Mouse (Mus musculus) kidney, adult 2 months (tissue): ENCODE data around the gene Asb17.

ENCODE experiments used
- CTCF ChIP-seq: fragments of 200-500 bp; conservative IDR thresholded peaks from 2 replicates; pipeline ENCODE4 v1.5.1; 2011; ENCODE audit warnings: low read depth, mild to moderate bottlenecking, control low read depth, low read length, moderate library complexity, mixed read lengths; ENCODE audit not compliant: insufficient read depth, insufficient read length
- POLR2A ChIP-seq: fragments of 200-500 bp; IDR thresholded peaks from one replicate; pipeline ENCODE4 v1.6.1; 2011; ENCODE audit warnings: low read depth, low read length, control low read depth

DNA sequence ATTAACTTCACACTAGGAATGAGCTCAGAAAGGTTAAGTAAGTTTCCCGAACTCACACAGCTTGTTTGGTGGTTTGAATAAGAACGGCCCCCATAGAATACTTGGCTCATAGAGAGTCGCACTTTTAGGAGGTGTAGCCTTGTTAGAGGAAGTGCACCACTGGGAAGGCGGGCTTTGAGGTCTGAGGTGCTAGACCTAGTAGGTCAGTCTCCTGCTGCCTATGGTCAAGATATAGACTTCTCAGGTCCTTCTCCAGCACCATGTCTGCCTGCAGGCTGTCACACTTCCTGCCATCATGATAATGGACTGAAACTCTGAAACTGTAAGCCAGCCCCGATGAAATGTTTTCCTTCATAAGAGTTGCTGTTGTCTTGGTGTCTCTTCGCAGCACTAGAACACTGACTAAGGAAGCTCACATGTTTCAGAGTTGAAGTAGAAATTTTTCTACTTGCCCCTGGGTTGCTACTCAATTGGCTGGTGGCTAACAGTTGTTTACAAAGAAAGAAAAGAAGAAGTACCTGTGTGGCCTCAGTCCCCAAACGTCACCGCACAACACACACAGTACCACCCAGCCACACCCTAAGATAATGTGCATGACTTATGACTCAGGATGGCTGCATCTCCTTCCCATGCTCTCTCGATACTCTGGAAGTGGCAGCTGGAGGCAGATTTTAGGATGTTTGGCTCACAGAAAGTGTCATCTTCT is 36.4 kb upstream of the Asb17 start:
- TF ChIP-seq POLR2A (no peak), CTCF (no peak)
